Mouse (Mus musculus) liver, embryonic 14.5 days (tissue): ENCODE measurements around the gene Ror2. TPM values are rescaled to one million over a fixed set of nuclear protein-coding genes. Genes with fewer than 3 reads are reported as not detected.

Experiments used
- ATAC-seq: fragments of 200-750 bp; cut with Nextera tagmentation; 2 replicates; pipeline ENCODE4 v1.8.0; 2017; ENCODE audit warnings: moderate number of reproducible peaks, mild to moderate bottlenecking, moderate library complexity; ENCODE audit not compliant: insufficient read depth
- DNase-seq, 3 experiments: peaks; one replicate each; pipeline ENCODE4 v3.0.0-alpha.2; 2012 to 2013; ENCODE audit warnings: low read depth in 3 of 3, low spot score in 3 of 3
- H3K27ac ChIP-seq: fragments of 300-500 bp; sonication (generic); 2 replicates; pipeline ENCODE4 v1.5.1; 2014; ENCODE audit warnings: moderate library complexity, mild to moderate bottlenecking, control low read depth, inconsistent platforms
- H3K27me3 ChIP-seq: fragments of 300-500 bp; sonication (generic); 2 replicates; pipeline ENCODE4 v1.6.1; 2014; ENCODE audit warnings: mild to moderate bottlenecking, low read length, moderate library complexity; ENCODE audit not compliant: control insufficient read depth, insufficient read depth
- H3K36me3 ChIP-seq: fragments of 300-500 bp; sonication (generic); replicated peaks from 2 replicates; pipeline ENCODE4 v1.6.1; 2014; ENCODE audit warnings: low read depth; ENCODE audit not compliant: control insufficient read depth, insufficient read depth
- H3K4me1 ChIP-seq, 2 experiments: fragments of 200-500 bp in 1 of 2; fragments of 300-500 bp in 1 of 2; sonication (generic) in 1 of 2; replicated peaks; 2 replicates each; pipeline ENCODE4 v1.6.1; 2012 to 2014; ENCODE audit warnings: antibody characterized with exemption in 1 of 2, inconsistent platforms in 1 of 2, low read length in 1 of 2; ENCODE audit not compliant: control insufficient read depth in 2 of 2, insufficient read depth in 2 of 2
- H3K4me2 ChIP-seq: fragments of 300-500 bp; sonication (generic); 2 replicates; pipeline ENCODE4 v1.6.1; 2014; ENCODE audit warnings: low read depth, mild to moderate bottlenecking, control low read depth, moderate library complexity
- H3K4me3 ChIP-seq, 2 experiments: fragments of 200-500 bp in 1 of 2; fragments of 300-500 bp in 1 of 2; sonication (generic) in 1 of 2; 2 replicates each; pipeline ENCODE4 v1.5.1; 2012 to 2014; ENCODE audit warnings: low read depth in 2 of 2, low read length in 2 of 2, mild to moderate bottlenecking in 2 of 2, control low read depth in 1 of 2, inconsistent platforms in 1 of 2, moderate library complexity in 1 of 2; ENCODE audit not compliant: insufficient read depth in 1 of 2
- H3K9ac ChIP-seq: fragments of 300-500 bp; sonication (generic); replicated peaks from 2 replicates; pipeline ENCODE4 v1.6.1; 2014; ENCODE audit warnings: mild to moderate bottlenecking, control low read depth, moderate library complexity
- H3K9me3 ChIP-seq: fragments of 300-500 bp; sonication (generic); 2 replicates; pipeline ENCODE4 v1.6.1; 2016; ENCODE audit warnings: low read length, mixed read lengths; ENCODE audit not compliant: control insufficient read depth
- CTCF ChIP-seq: IDR thresholded peaks from 2 replicates; pipeline ENCODE4 v1.5.1; 2016; ENCODE audit warnings: antibody characterized with exemption, low read depth, control low read depth
- EP300 ChIP-seq: IDR thresholded peaks from 2 replicates; pipeline ENCODE4 v1.6.1; 2016; ENCODE audit warnings: antibody characterized with exemption, low read depth
- WGBS: fragments of 180-500 bp; shearing (Covaris S2); extraction: QIAGEN DNeasy Blood & Tissue Kit; methylation state at CpG from one replicate; pipeline ENCODE4 v1.1.7; 2014; ENCODE audit not compliant: insufficient replicate concordance; 5-methylcytosine and 5-hydroxymethylcytosine counted together
- polyA plus RNA-seq, 2 experiments: library from polyadenylated mRNA; depleted of rRNA in 1 of 2; stranded (reverse) in 1 of 2; unstranded in 1 of 2; fragments of >200 nt; fragmentation: Nextera tagmentation in 1 of 2; extraction: Ambion mirVana in 1 of 2; gene quantifications; 2 replicates each; pipeline versions ENCODE4 v1.2.1 to v1.2.3; 2012 to 2014

Gene Ror2
- polyA plus RNA-seq, 2 experiments = 0.03 to 0.19 TPM

- no peak overlapping the region for H3K4me3 ChIP-seq
- H3K27ac ChIP-seq = no peak overlapping the region
- H3K9me3 ChIP-seq = no peaks in the 10 kb centered on the region
- DNase-seq = no peak
- H3K4me1 ChIP-seq = no peaks in the 10 kb centered on the region
- no peak for TF ChIP-seq CTCF
- no peak for TF ChIP-seq EP300
- H3K4me2 ChIP-seq = no peak overlapping the region
- H3K9ac ChIP-seq = no peak overlapping the region
- ATAC-seq = no peak
- H3K27me3 ChIP-seq = no peaks in the 10 kb centered on the region
- WGBS = 61% methylated on average over 6 of the region's 6 CpGs
- H3K36me3 ChIP-seq = no peaks in the 10 kb centered on the region
Measured at GRCm38 (mm10) chr13:53156282-53156681, 129.6 kb downstream of the Ror2 start.

DNA sequence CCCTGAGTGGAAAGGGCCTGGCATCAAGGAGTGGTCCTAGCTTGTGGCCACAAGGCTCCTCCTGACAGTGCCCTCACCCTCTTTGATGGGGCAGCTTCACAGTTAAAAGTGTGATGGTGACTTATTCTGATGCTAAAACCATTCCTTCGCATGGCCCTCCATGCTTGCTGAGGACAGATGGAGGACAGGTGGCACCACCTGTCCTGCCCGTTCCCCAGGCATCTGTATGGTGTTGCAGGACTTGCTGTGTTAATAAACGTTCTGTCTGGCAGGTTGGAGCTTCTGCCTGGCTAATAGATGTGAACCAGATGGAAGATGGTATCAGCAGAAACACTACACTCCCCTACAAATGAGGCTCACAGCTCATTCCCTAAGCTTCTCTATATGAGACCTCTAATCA is 140.4 kb downstream of the Ror2 start:
- ATAC-seq (no peak), DNase-seq (no peak)
- WGBS = 54% methylated on average over 3 of the region's 3 CpGs
- Histone ChIP-seq H3K9ac (no peak overlapping the region), H3K4me3 (no peak overlapping the region), H3K27ac (no peak overlapping the region), H3K4me2 (no peak overlapping the region), H3K27me3 (no peaks in the 10 kb centered on the region), H3K4me1 (no peaks in the 10 kb centered on the region), H3K9me3 (no peaks in the 10 kb centered on the region), H3K36me3 (no peaks in the 10 kb centered on the region)
- no peak for TF ChIP-seq EP300
- no peak for TF ChIP-seq CTCF

DNA sequence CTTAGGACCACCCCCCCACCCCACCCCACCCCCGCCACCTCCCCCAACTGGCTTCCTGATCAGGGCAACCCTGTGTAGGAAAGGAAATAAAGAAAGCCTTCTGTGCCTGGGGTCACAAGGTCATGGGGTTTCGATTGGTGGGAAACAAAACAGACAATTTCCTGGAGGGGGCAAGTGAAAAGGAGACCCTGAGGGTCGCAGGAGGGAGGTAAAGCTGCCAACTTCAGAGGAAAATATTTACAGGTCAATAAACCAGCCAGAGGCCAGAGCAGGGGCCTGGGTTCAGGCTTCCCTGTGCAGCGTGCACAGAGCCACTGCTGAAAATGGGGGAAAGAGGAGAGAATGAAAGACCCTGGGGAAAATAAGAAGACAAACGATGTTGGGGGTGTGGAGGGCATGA is 142.8 kb downstream of the Ror2 start:
- ATAC-seq (no peak), DNase-seq (no peak)
- WGBS = 26% methylated on average over 5 of the region's 5 CpGs
- Histone ChIP-seq H3K4me3 (no peak overlapping the region), H3K27ac (no peak overlapping the region), H3K9me3 (no peaks in the 10 kb centered on the region), H3K4me2 (no peak overlapping the region), H3K27me3 (no peaks in the 10 kb centered on the region), H3K36me3 (no peaks in the 10 kb centered on the region), H3K9ac (no peak overlapping the region), H3K4me1 (no peaks in the 10 kb centered on the region)
- TF ChIP-seq EP300 (no peak), CTCF (no peak)

- TF ChIP-seq CTCF (no peak), EP300 (no peak)
- WGBS = 76% methylated on average over 10 of the region's 10 CpGs
- no peaks in the 10 kb centered on the region for H3K36me3 ChIP-seq
- no peaks in the 10 kb centered on the region for H3K9me3 ChIP-seq
- no peak overlapping the region for H3K4me2 ChIP-seq
- no peak overlapping the region for H3K27ac ChIP-seq
- no peak for DNase-seq
- no peak overlapping the region for H3K4me3 ChIP-seq
- H3K27me3 ChIP-seq = no peaks in the 10 kb centered on the region
- H3K4me1 ChIP-seq = no peaks in the 10 kb centered on the region
- ATAC-seq = no peak
- no peak overlapping the region for H3K9ac ChIP-seq
Measured at GRCm38 (mm10) chr13:53142268-53142667, 143.7 kb downstream of the Ror2 start.

DNA sequence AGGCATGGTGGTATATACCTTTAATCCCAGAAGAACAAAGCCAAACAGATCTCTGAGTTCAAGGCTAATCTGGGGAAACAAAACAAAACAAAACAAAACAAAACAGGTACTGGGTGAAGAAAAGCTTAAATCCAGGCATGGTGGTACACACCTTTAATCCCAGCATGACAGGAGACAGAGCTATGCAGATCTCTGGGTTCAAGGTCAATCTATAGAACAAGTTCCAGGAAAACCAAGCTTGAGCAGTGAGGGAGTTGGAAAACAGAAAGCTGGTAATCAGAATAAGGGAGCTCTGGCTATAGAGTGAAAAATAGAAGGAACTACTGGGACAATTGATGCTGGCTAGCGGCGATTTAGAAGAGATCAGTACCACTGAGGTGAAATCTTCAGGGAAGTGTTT is 145.6 kb downstream of the Ror2 start:
- no peak overlapping the region for H3K27ac ChIP-seq
- H3K4me1 ChIP-seq = no peaks in the 10 kb centered on the region
- no peak for TF ChIP-seq EP300
- no peak for TF ChIP-seq CTCF
- H3K4me3 ChIP-seq = no peak overlapping the region
- H3K4me2 ChIP-seq = no peak overlapping the region
- H3K9me3 ChIP-seq = no peaks in the 10 kb centered on the region
- no peak overlapping the region for H3K9ac ChIP-seq
- no peaks in the 10 kb centered on the region for H3K27me3 ChIP-seq
- no peak for ATAC-seq
- no peak for DNase-seq
- no peaks in the 10 kb centered on the region for H3K36me3 ChIP-seq
- 80% methylated on average over 2 of the region's 2 CpGs for WGBS
